Mouse (Mus musculus): ENCODE data around the gene Sqstm1. TPM values are rescaled to one million over a fixed set of nuclear protein-coding genes. Genes with fewer than 3 reads are reported as not detected.

Gene Sqstm1
- polyA plus RNA-seq, 1 experiment: 171 TPM

DNA sequence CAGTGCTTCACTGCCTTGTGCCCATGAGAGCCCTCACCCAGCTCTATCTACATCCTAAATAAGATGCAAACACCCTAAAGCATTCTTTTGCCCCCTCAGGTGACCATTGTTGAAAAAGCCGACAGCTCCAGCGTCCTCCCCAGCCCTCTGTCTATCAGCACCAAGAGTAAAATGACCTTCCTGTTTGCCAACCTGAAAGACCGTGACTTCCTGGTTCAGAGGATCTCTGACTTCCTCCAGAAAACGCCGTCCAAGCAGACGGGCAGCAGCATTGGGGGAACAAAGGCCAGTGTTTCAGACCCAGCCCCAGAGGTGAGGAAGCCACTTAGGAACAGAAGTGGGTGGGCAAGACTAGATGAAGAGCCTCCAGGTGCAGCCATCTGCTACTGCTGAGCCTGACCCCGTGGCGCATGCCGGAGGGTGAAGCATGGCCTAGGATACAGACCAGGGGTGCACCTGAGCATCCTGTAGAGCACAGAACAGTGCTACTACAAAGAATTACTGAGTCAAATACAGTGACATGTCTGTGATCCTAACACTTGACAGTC lies 61.0 kb downstream of the Sqstm1 start:
- Histone ChIP-seq H3K4me1 (ENCODE audit: control insufficient read depth, insufficient read depth, insufficient read length, low read length) (no peaks in the 10 kb centered on the region), H3K36me3 (ENCODE audit: control insufficient read depth, insufficient read depth, low read length) (peaks cover 63% of the 10 kb centered on the region)
- TF ChIP-seq POLR2A (IDR thresholded peaks at IDR 0.05; ENCODE audit: low read depth, low read length) (no peak), CTCF (IDR thresholded peaks at IDR 0.05; ENCODE audit: extremely low read depth, insufficient read length, insufficient replicate concordance, low read depth, low read length) (no peak)

More for the DNA sequence above, 61.0 kb downstream of the Sqstm1 start:
- WGBS: 80% methylated on average over 9 of the region's 9 CpGs
- Histone ChIP-seq H3K27me3 (ENCODE audit: control insufficient read depth, insufficient read depth, low read length) (no peaks in the 10 kb centered on the region), H3K4me3 (ENCODE audit: low read depth, low read length) (no peak overlapping the region), H3K27ac (ENCODE audit: insufficient read depth, low read depth, low read length) (no peak overlapping the region)

Other genes with a start within 250 kb of the Sqstm1 start
- 23.9 and 29.8 TPM in 2 replicates for gene Rnf130, start 185.5 kb downstream of the Sqstm1 start, polyA plus RNA-seq (2012; rRNA removed)
- gene Tbc1d9b, start 79.4 kb downstream of the Sqstm1 start, polyA plus RNA-seq (2012; rRNA removed): 19.3 and 31.5 TPM in 2 replicates
- 0.95 and 3.8 TPM in 2 replicates for gene Mrnip, start 36.4 kb downstream of the Sqstm1 start, polyA plus RNA-seq (2012; rRNA removed)
- gene Mgat4b, start 63 bp upstream of the Sqstm1 start, polyA plus RNA-seq (2012; rRNA removed): 116 and 171 TPM in 2 replicates
- 44.3 and 51.3 TPM in 2 replicates for gene Ltc4s, start 27.8 kb upstream of the Sqstm1 start, polyA plus RNA-seq (2012; rRNA removed)
- 7.5 and 12.6 TPM in 2 replicates for gene Maml1, start 81.5 kb upstream of the Sqstm1 start, polyA plus RNA-seq (2012; rRNA removed)
- 12.0 and 31.9 TPM in 2 replicates for gene Canx, start 114.8 kb upstream of the Sqstm1 start, polyA plus RNA-seq (2012; rRNA removed)
- 0.15 and 0.51 TPM in 2 replicates for gene Cby3, start 143.6 kb upstream of the Sqstm1 start, polyA plus RNA-seq (2012; rRNA removed)
- gene Hnrnph1, start 166.2 kb upstream of the Sqstm1 start, polyA plus RNA-seq (2012; rRNA removed): 5.9 and 11.5 TPM in 2 replicates
- gene Rufy1, start 220.3 kb upstream of the Sqstm1 start, polyA plus RNA-seq (2012; rRNA removed): 8.0 and 15.8 TPM in 2 replicates